Mouse (Mus musculus) cerebellum, adult 2 months (tissue): ENCODE results near the gene Mocs3.

Source experiments
- CTCF ChIP-seq: fragments of 200-500 bp; IDR thresholded peaks from 2 replicates; pipeline ENCODE4 v1.5.1; 2011; ENCODE audit warnings: low read depth, mild to moderate bottlenecking, control low read depth, low read length, moderate library complexity, borderline replicate concordance; ENCODE audit not compliant: insufficient read depth
- POLR2A ChIP-seq: fragments of 200-500 bp; IDR thresholded peaks from 2 replicates; pipeline ENCODE4 v1.6.1; 2011; ENCODE audit warnings: low read length, control low read depth, borderline replicate concordance; ENCODE audit not compliant: insufficient read depth

- TF ChIP-seq POLR2A: no peak
- TF ChIP-seq CTCF: no peak
Measured at GRCm38 (mm10) chr2:168198421-168198820, 32.0 kb upstream of the Mocs3 start.
